Mouse (Mus musculus) E14TG2a.4 (cell line): Measurements from ENCODE around the gene Gm10217.

ENCODE experiments used
- H3K27me3 ChIP-seq: 2 replicates; pipeline ENCODE4 v1.6.1; 2014; ENCODE audit warnings: low read length, control low read depth; ENCODE audit not compliant: insufficient read depth
- H3K36me3 ChIP-seq: 2 replicates; pipeline ENCODE4 v1.6.1; 2014; ENCODE audit warnings: low read length, control low read depth; ENCODE audit not compliant: insufficient read depth
- H3K4me1 ChIP-seq: replicated peaks from 2 replicates; pipeline ENCODE4 v1.6.1; 2014; ENCODE audit warnings: low read depth, low read length, control low read depth
- H3K4me3 ChIP-seq: replicated peaks from 2 replicates; pipeline ENCODE4 v1.5.1; 2014; ENCODE audit warnings: mild to moderate bottlenecking, low read length
- H3K9me3 ChIP-seq: 2 replicates; pipeline ENCODE4 v1.6.1; 2014; ENCODE audit warnings: low read length, control low read depth
- CTCF ChIP-seq: conservative IDR thresholded peaks from 2 replicates; pipeline ENCODE4 v1.5.1; 2014; ENCODE audit warnings: low read length
- NANOG ChIP-seq: IDR thresholded peaks from 2 replicates; pipeline ENCODE4 v1.6.1; 2014; ENCODE audit warnings: borderline replicate concordance, low read length, mixed read lengths
- POU5F1 ChIP-seq: IDR thresholded peaks from 2 replicates; pipeline ENCODE4 v1.6.1; 2014; ENCODE audit warnings: low read length, borderline replicate concordance

The Gm10217 gene

DNA sequence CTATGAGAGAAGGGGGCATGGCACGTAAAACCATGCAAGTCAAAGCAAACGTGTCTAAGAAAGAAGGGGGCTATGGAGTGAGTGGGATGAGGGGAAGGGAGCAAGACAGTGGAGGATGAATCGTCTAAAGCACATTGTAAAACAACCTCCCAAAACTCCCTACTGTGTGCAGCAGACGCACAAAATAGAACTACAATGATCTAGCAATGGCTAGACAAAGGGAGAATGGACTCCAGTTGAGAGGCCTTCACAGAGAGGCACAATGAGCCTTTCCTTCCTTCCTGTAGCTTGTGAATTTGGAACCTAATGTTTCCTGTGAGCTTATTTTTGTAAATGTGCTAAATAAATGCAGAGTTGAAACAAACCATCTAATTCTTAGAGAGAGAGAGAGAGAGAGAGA is 22.7 kb downstream of the Gm10217 start:
- Histone ChIP-seq H3K4me1 (peaks cover 20% of the 10 kb centered on the region), H3K36me3 (no peaks in the 10 kb centered on the region), H3K9me3 (no peaks in the 10 kb centered on the region), H3K27me3 (no peaks in the 10 kb centered on the region), H3K4me3 (no peak overlapping the region)
- TF ChIP-seq NANOG (peak; percentile 88), CTCF (no peak)

DNA sequence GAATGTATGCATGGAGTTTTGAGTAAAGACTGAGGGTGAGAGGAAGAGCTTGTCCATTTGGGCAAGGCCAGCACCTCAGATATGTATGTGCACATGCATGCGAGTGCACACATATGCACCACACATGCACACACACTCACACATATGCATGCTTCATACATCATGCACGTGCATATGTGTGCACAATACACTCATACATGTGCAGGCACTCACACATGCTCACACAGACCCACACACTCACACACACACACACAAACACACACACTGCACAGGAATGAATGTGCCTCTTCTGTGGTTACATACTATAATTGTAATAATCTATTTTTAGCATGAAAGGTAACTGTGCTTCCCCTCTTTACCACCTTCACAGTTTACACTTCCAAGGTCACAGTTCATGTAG is 35.1 kb downstream of the Gm10217 start:
- no peaks in the 10 kb centered on the region for H3K4me1 ChIP-seq
- H3K9me3 ChIP-seq, result no peaks in the 10 kb centered on the region
- H3K36me3 ChIP-seq, result no peaks in the 10 kb centered on the region
- H3K27me3 ChIP-seq, result no peaks in the 10 kb centered on the region
- H3K4me3 ChIP-seq, result no peak overlapping the region
- TF ChIP-seq NANOG (no peak), POU5F1 (no peak), CTCF (no peak)

DNA sequence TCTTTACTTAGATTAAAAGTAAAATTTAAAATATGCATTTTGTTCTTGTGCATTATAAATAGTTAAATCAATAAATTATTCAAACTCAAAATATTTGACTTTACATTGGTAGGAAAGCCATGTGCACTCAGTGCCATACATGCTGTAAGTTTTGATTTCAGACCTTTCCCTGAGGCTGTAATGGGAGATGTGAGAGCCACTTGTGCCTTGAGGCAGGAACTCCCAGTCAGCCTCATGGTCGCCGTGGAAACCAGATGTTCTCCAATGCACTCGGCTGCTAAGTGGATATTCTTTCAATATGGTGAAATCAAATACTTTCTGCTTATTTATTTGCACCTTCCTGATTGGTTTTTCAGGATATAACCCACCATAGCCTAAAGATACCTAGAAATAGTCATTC is 35.6 kb downstream of the Gm10217 start:
- no peaks in the 10 kb centered on the region for H3K27me3 ChIP-seq
- H3K4me1 ChIP-seq, result no peaks in the 10 kb centered on the region
- H3K4me3 ChIP-seq, result no peak overlapping the region
- H3K9me3 ChIP-seq, result no peaks in the 10 kb centered on the region
- H3K36me3 ChIP-seq, result no peaks in the 10 kb centered on the region
- no peak for TF ChIP-seq CTCF
- TF ChIP-seq NANOG, result no peak
- TF ChIP-seq POU5F1, result no peak
